Mouse (Mus musculus): ENCODE measurements around the gene 1700016K19Rik.

DNA sequence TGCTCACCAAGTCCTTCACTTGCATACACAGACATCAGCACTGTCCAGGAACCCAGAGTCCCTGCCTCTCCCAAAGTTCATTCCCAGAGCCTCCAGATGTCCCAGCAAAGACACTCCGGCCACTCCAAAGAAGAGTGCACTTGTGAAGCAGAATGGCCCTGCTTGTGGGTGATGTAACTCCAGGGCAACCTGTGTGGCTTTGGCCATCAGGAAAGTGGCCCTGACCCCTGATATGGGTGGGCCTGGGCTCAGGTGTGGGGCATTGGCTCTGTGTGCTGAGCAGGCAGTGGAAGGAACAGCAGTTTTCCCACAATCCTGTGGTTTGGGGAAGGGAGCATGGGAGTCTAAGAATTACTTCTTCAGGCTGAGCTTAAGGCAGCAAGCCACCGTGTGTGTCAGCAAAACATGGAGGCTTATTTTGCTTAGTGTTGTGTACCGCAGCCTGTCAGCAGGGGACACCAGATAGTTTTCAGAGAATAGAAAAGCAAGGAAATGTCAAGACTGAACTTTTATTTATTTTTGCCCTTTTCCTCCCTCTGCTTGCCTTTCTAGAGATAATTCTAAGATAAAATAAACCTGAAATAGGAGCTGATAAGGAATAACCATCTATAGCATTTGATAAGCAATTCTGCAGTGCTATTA lies 1.6 kb downstream of the 1700016K19Rik start:
- no peak for TF ChIP-seq CTCF (IDR thresholded peaks at IDR 0.05; ENCODE audit: borderline replicate concordance, insufficient read depth, low read depth, low read length)
- TF ChIP-seq POLR2A (IDR thresholded peaks at IDR 0.05; ENCODE audit: borderline replicate concordance, insufficient read depth, low read length), result no peak

Data from cerebellum, adult 2 months (tissue).